Mouse (Mus musculus): Measurements from ENCODE around the gene Rai14. TPM values are rescaled to one million over a fixed set of nuclear protein-coding genes. Genes with fewer than 3 reads are reported as not detected.
"Not testable (repeated sequence)": the region's sequence is repeated elsewhere in the genome, so short reads cannot be mapped to it uniquely, and the experiment has no call there.

Rai14 gene
- polyA plus RNA-seq, 1 experiment from 2014 or later = 4.3 TPM

GRCm38 (mm10) chr15:10579159-10579558, 135.3 kb downstream of the Rai14 start:
- H3K9ac ChIP-seq = no peak overlapping the region

GRCm38 (mm10) chr15:10566486-10566885, 147.9 kb downstream of the Rai14 start:
- H3K4me1 ChIP-seq (replicated peaks) = no peaks in the 10 kb centered on the region
- H3K36me3 ChIP-seq = peaks cover 9% of the 10 kb centered on the region; the same call in 1 of the 2 replicates
- ATAC-seq (ENCODE audit: low read depth) (no peak), DNase-seq (no peak)
- 69% methylated on average over 7 of the region's 7 CpGs for WGBS (ENCODE audit: insufficient replicate concordance)
- no peak overlapping the region for H3K9ac ChIP-seq
- no peaks in the 10 kb centered on the region for H3K27me3 ChIP-seq
- no peak overlapping the region for H3K27ac ChIP-seq
- no peak overlapping the region for H3K4me3 ChIP-seq (replicated peaks)
- no peaks in the 10 kb centered on the region for H3K9me3 ChIP-seq (replicated peaks)
- H3K4me2 ChIP-seq = no peak overlapping the region

More at GRCm38 (mm10) chr15:10579159-10579558, 135.3 kb downstream of the Rai14 start:
- no peak overlapping the region for H3K4me2 ChIP-seq
- H3K27me3 ChIP-seq = no peaks in the 10 kb centered on the region
- ATAC-seq (ENCODE audit: low read depth) (no peak), DNase-seq (no peak)
- 71% methylated on average over 3 of the region's 3 CpGs for WGBS (ENCODE audit: insufficient replicate concordance)
- peaks cover 16% of the 10 kb centered on the region for H3K36me3 ChIP-seq
- no peaks in the 10 kb centered on the region for H3K4me1 ChIP-seq (replicated peaks)
- H3K27ac ChIP-seq = no peak overlapping the region
- no peaks in the 10 kb centered on the region for H3K9me3 ChIP-seq (replicated peaks)
- H3K4me3 ChIP-seq (replicated peaks) = no peak overlapping the region

- Histone ChIP-seq H3K36me3 (peaks cover 3% of the 10 kb centered on the region; the same call in 1 of the 2 replicates), H3K4me3 (replicated peaks) (no peak overlapping the region), H3K27me3 (no peaks in the 10 kb centered on the region), H3K9me3 (replicated peaks) (no peaks in the 10 kb centered on the region), H3K4me1 (replicated peaks) (no peaks in the 10 kb centered on the region), H3K4me2 (no peak overlapping the region), H3K27ac (no peak overlapping the region), H3K9ac (no peak overlapping the region)
- 41% methylated on average over 1 of the region's 1 CpGs for WGBS (ENCODE audit: insufficient replicate concordance)
- no peak for ATAC-seq (ENCODE audit: low read depth)
- no peak for DNase-seq
Measured at GRCm38 (mm10) chr15:10564201-10564600, 150.2 kb downstream of the Rai14 start.

GRCm38 (mm10) chr15:10562281-10562680, 152.1 kb downstream of the Rai14 start:
- no peak for DNase-seq
- Histone ChIP-seq H3K4me2 (no peak overlapping the region), H3K36me3 (peaks cover under 1% of the 10 kb centered on the region; the same call in 1 of the 2 replicates), H3K4me1 (replicated peaks) (no peaks in the 10 kb centered on the region), H3K27ac (no peak overlapping the region), H3K4me3 (replicated peaks) (no peak overlapping the region), H3K9me3 (replicated peaks) (no peaks in the 10 kb centered on the region), H3K27me3 (no peaks in the 10 kb centered on the region), H3K9ac (no peak overlapping the region)
- no peak for ATAC-seq (ENCODE audit: low read depth)

- ATAC-seq (ENCODE audit: low read depth) (no peak), DNase-seq (no peak)
- WGBS (ENCODE audit: insufficient replicate concordance) = 80% methylated on average over 7 of the region's 7 CpGs
- Histone ChIP-seq H3K4me2 (no peak overlapping the region), H3K9ac (no peak overlapping the region), H3K27me3 (no peaks in the 10 kb centered on the region), H3K4me1 (replicated peaks) (no peaks in the 10 kb centered on the region), H3K9me3 (replicated peaks) (no peaks in the 10 kb centered on the region), H3K27ac (no peak overlapping the region), H3K4me3 (replicated peaks) (no peak overlapping the region), H3K36me3 (no peaks in the 10 kb centered on the region)
Measured at GRCm38 (mm10) chr15:10560005-10560404, 154.4 kb downstream of the Rai14 start.

- Histone ChIP-seq H3K27ac (no peak within 1 kb of the TSS), H3K4me2 (no peak within 1 kb of the TSS), H3K4me3 (replicated peaks) (no peak within 1 kb of the TSS), H3K4me1 (replicated peaks) (no peaks in the 10 kb centered on the region), H3K27me3 (no peaks in the 10 kb centered on the region), H3K9me3 (replicated peaks) (no peaks in the 10 kb centered on the region), H3K36me3 (no peaks in the 10 kb centered on the region), H3K9ac (no peak within 1 kb of the TSS)
- DNase-seq (no peak), ATAC-seq (ENCODE audit: low read depth) (no peak)
- WGBS (ENCODE audit: insufficient replicate concordance) = 68% methylated on average over 13 of the region's 13 CpGs
Measured at GRCm38 (mm10) chr15:10558465-10558864, 156.0 kb downstream of the Rai14 start, which contains the start of gene Ttc23l. TSS of gene Ttc23l (minus strand) at chr15:10558668.

GRCm38 (mm10) chr15:10554336-10554735, 160.1 kb downstream of the Rai14 start:
- Histone ChIP-seq H3K4me1 (replicated peaks) (no peaks in the 10 kb centered on the region), H3K27ac (no peak overlapping the region), H3K9ac (no peak overlapping the region), H3K36me3 (no peaks in the 10 kb centered on the region), H3K4me3 (replicated peaks) (no peak overlapping the region), H3K27me3 (no peaks in the 10 kb centered on the region), H3K4me2 (no peak overlapping the region), H3K9me3 (replicated peaks) (no peaks in the 10 kb centered on the region)
- ATAC-seq (ENCODE audit: low read depth) = no peak
- no peak for DNase-seq

- ATAC-seq (ENCODE audit: low read depth) = no peak
Measured at GRCm38 (mm10) chr15:10540271-10541088, 173.9 kb downstream of the Rai14 start.

GRCm38 (mm10) chr15:10535969-10536368, 178.5 kb downstream of the Rai14 start:
- ATAC-seq (ENCODE audit: low read depth) (no peak), DNase-seq (no peak)
- H3K4me1 ChIP-seq (replicated peaks) = peaks cover 2% of the 10 kb centered on the region
- 69% methylated on average over 7 of the region's 7 CpGs for WGBS (ENCODE audit: insufficient replicate concordance)
- no peak overlapping the region for H3K4me3 ChIP-seq (replicated peaks)
- no peak overlapping the region for H3K9ac ChIP-seq
- H3K27me3 ChIP-seq = no peaks in the 10 kb centered on the region
- no peaks in the 10 kb centered on the region for H3K36me3 ChIP-seq
- no peak overlapping the region for H3K27ac ChIP-seq
- no peak overlapping the region for H3K4me2 ChIP-seq
- no peaks in the 10 kb centered on the region for H3K9me3 ChIP-seq (replicated peaks)

More at GRCm38 (mm10) chr15:10540271-10541088, 173.9 kb downstream of the Rai14 start:
- H3K4me3 ChIP-seq (replicated peaks) = no peak overlapping the region
- 63% methylated on average over 16 of the region's 16 CpGs for whole genome bisulfite sequencing (ENCODE audit: insufficient replicate concordance)
- H3K27ac ChIP-seq = no peak overlapping the region
- no peak overlapping the region for H3K4me2 ChIP-seq
- no peak for DNase-seq
- H3K9me3 ChIP-seq (replicated peaks) = no peaks in the 10 kb centered on the region
- no peaks in the 10 kb centered on the region for H3K27me3 ChIP-seq
- H3K36me3 ChIP-seq = no peaks in the 10 kb centered on the region
- no peak overlapping the region for H3K9ac ChIP-seq
- H3K4me1 ChIP-seq (replicated peaks) = no peaks in the 10 kb centered on the region

- H3K27me3 ChIP-seq = no peaks in the 10 kb centered on the region
- ATAC-seq (ENCODE audit: low read depth) (no peak), DNase-seq (no peak)
- no peak overlapping the region for H3K4me3 ChIP-seq (replicated peaks)
- H3K9ac ChIP-seq = no peak overlapping the region
- H3K36me3 ChIP-seq = no peaks in the 10 kb centered on the region
- peaks cover 4% of the 10 kb centered on the region for H3K4me1 ChIP-seq (replicated peaks)
- H3K27ac ChIP-seq = no peak overlapping the region
- H3K9me3 ChIP-seq (replicated peaks) = no peaks in the 10 kb centered on the region
- 78% methylated on average over 5 of the region's 5 CpGs for WGBS (ENCODE audit: insufficient replicate concordance)
- no peak overlapping the region for H3K4me2 ChIP-seq
Measured at GRCm38 (mm10) chr15:10534591-10534990, 179.8 kb downstream of the Rai14 start.

- not testable (repeated sequence) for H3K27me3 ChIP-seq; ATAC-seq (ENCODE audit: low read depth); H3K9me3 ChIP-seq (replicated peaks); H3K4me3 ChIP-seq (replicated peaks); H3K9ac ChIP-seq; H3K27ac ChIP-seq; H3K4me2 ChIP-seq; H3K4me1 ChIP-seq (replicated peaks); H3K36me3 ChIP-seq; DNase-seq
- 73% methylated on average over 10 of the region's 10 CpGs for WGBS (ENCODE audit: insufficient replicate concordance)
Measured at GRCm38 (mm10) chr15:10533361-10533760, 181.1 kb downstream of the Rai14 start.

GRCm38 (mm10) chr15:10531352-10531751, 183.1 kb downstream of the Rai14 start:
- Histone ChIP-seq H3K4me3 (replicated peaks) (no peak overlapping the region), H3K4me1 (replicated peaks) (peaks cover 4% of the 10 kb centered on the region), H3K36me3 (no peaks in the 10 kb centered on the region), H3K9ac (no peak overlapping the region), H3K9me3 (replicated peaks) (no peaks in the 10 kb centered on the region), H3K27me3 (no peaks in the 10 kb centered on the region), H3K27ac (no peak overlapping the region), H3K4me2 (no peak overlapping the region)
- DNase-seq (peak; percentile 43), ATAC-seq (ENCODE audit: low read depth) (peak; percentile 88)
- WGBS (ENCODE audit: insufficient replicate concordance) = 24% methylated on average over 4 of the region's 4 CpGs

All from liver, embryonic 13.5 days (tissue).